Comparison of ENCODE assay signal across 18 mouse cellular contexts in genomic region chr13:101935843-101936242, GRCm38 (mm10).
DNase-seq lines count a peak whose midpoint lies in the region; ATAC-seq lines count a peak whose summit lies in the region.
"Had no signal": no experiment of that assay in that cellular context is flagged by ENCODE, and none has a peak within 500 bp of the region (broad histone marks: within the 10 kb centered on the region; RNA-seq: fewer than 3 reads in every experiment).

No protein-coding gene starts in this region.

- no peaks in the 10 kb centered on the region for H3K36me3 ChIP-seq in intestine, embryonic 14.5 days (ENCODE audit: control insufficient read depth, insufficient read depth, low read length)
- H3K36me3 ChIP-seq in intestine, embryonic 16.5 days (ENCODE audit: control insufficient read depth, insufficient read depth, low read length), result no peaks in the 10 kb centered on the region
- no peaks in the 10 kb centered on the region for H3K36me3 ChIP-seq in limb, embryonic 10.5 days
- H3K36me3 ChIP-seq: G1E; limb, embryonic 13.5 days; midbrain, embryonic 15.5 days had no signal

- WGBS in intestine, embryonic 14.5 days, result 38% methylated on average over 4 of the region's 4 CpGs
- WGBS in intestine, embryonic 16.5 days, result 46% methylated on average over 4 of the region's 4 CpGs
- 26% methylated on average over 4 of the region's 4 CpGs for WGBS in limb, embryonic 10.5 days

- H3K4me2 ChIP-seq in intestine, embryonic 14.5 days (ENCODE audit: low read length), result no peak overlapping the region
- H3K4me2 ChIP-seq in intestine, embryonic 16.5 days (ENCODE audit: low read depth, low read length), result no peak overlapping the region
- H3K4me2 ChIP-seq: hindbrain, embryonic 14.5 days; limb, embryonic 13.5 days; midbrain, embryonic 15.5 days had no signal

- ATAC-seq in intestine, embryonic 14.5 days (replicated peaks; ENCODE audit: low FRiP score, low TSS enrichment, low read depth), result no peak
- ATAC-seq in intestine, embryonic 16.5 days, result no peak
- ATAC-seq in common myeloid progenitor, adult 5-6 weeks (replicated peaks; ENCODE audit: low read depth, poor library complexity, severe bottlenecking), result peak; percentile 53; the same call in 1 of the 2 replicates
- ATAC-seq: midbrain, embryonic 15.5 days had no signal

- H3K4me1 ChIP-seq in intestine, embryonic 14.5 days (replicated peaks; ENCODE audit: control insufficient read depth, insufficient read depth, low read length), result peaks cover 6% of the 10 kb centered on the region
- H3K4me1 ChIP-seq in intestine, embryonic 16.5 days (ENCODE audit: control insufficient read depth, insufficient read depth, low read length), result peaks cover 7% of the 10 kb centered on the region; the same call in 1 of the 2 replicates
- H3K4me1 ChIP-seq in limb, embryonic 10.5 days, result peaks cover 6% of the 10 kb centered on the region
- H3K4me1 ChIP-seq: limb, embryonic 13.5 days; midbrain, embryonic 15.5 days had no signal

- peaks cover 7% of the 10 kb centered on the region; the same call in 1 of the 2 replicates for H3K9me3 ChIP-seq in intestine, embryonic 14.5 days (ENCODE audit: control insufficient read depth, low read length)
- 0 out of 2 replicates have a peak, but pooled peaks cover 2% of the 10 kb centered on the region for H3K9me3 ChIP-seq in intestine, embryonic 16.5 days (ENCODE audit: control insufficient read depth, low read length)
- no peaks in the 10 kb centered on the region for H3K9me3 ChIP-seq in limb, embryonic 10.5 days (replicated peaks)
- H3K9me3 ChIP-seq: G1E; megakaryocyte, embryonic 14.5 days; midbrain, embryonic 15.5 days had no signal

- H3K9ac ChIP-seq in intestine, embryonic 14.5 days (ENCODE audit: low read length), result no peak overlapping the region
- H3K9ac ChIP-seq in intestine, embryonic 16.5 days (ENCODE audit: low read depth, low read length), result no peak overlapping the region
- H3K9ac ChIP-seq: hindbrain, embryonic 14.5 days; limb, embryonic 13.5 days; liver, embryonic 14.5 days; midbrain, embryonic 15.5 days had no signal

- peak; percentile 47 for DNase-seq in intestine, embryonic 14.5 days (ENCODE audit: low spot score)
- DNase-seq in forelimb bud, embryonic 11.5 days (ENCODE audit: low read depth, low spot score), result peak; percentile 19
- DNase-seq in thymus, postnatal 25 days, result peak; percentile 19
- no peak for DNase-seq in urinary bladder, postnatal 4 days (ENCODE audit: low spot score in 2 of 2)
- DNase-seq in limb, embryonic 10.5 days (ENCODE audit: low spot score), result no peak
- DNase-seq: cerebellum, adult 11 months; cerebellum, postnatal 25 days; gastrocnemius, postnatal 14 days; kidney, adult 11 months; kidney, postnatal 10 days had no signal

- H3K4me3 ChIP-seq in intestine, embryonic 14.5 days (ENCODE audit: low read depth, low read length), result no peak overlapping the region
- no peak overlapping the region for H3K4me3 ChIP-seq in intestine, embryonic 16.5 days (ENCODE audit: low read length)
- no peak overlapping the region for H3K4me3 ChIP-seq in limb, embryonic 10.5 days
- H3K4me3 ChIP-seq: limb, embryonic 13.5 days; megakaryocyte, embryonic 14.5 days; midbrain, embryonic 15.5 days had no signal

- no peaks in the 10 kb centered on the region for H3K27me3 ChIP-seq in intestine, embryonic 14.5 days (replicated peaks; ENCODE audit: control insufficient read depth, insufficient read depth, low read length)
- H3K27me3 ChIP-seq in intestine, embryonic 16.5 days (replicated peaks; ENCODE audit: control insufficient read depth, insufficient read depth, low read length), result no peaks in the 10 kb centered on the region
- no peaks in the 10 kb centered on the region for H3K27me3 ChIP-seq in limb, embryonic 10.5 days (ENCODE audit: low read depth, poor library complexity, severe bottlenecking)
- H3K27me3 ChIP-seq: limb, embryonic 13.5 days; megakaryocyte, embryonic 14.5 days; midbrain, embryonic 15.5 days had no signal

- H3K27ac ChIP-seq in intestine, embryonic 14.5 days (ENCODE audit: low read depth), result no peak overlapping the region
- H3K27ac ChIP-seq in intestine, embryonic 16.5 days (ENCODE audit: low read length), result no peak overlapping the region
- no peak overlapping the region for H3K27ac ChIP-seq in limb, embryonic 10.5 days
- H3K27ac ChIP-seq: hindbrain, embryonic 14.5 days; limb, embryonic 13.5 days; liver, embryonic 14.5 days; midbrain, embryonic 15.5 days had no signal

Comparison
In these comparisons a context has a peak if more than half of its experiments do, and no peak if none do; other contexts are left out.
1. DNase-seq: peak in intestine, embryonic 14.5 days (single experiment), forelimb bud, embryonic 11.5 days (single experiment) and thymus, postnatal 25 days (single experiment); none in urinary bladder, postnatal 4 days (0 of 2) and limb, embryonic 10.5 days (single experiment).